Mouse (Mus musculus) heart, adult 2 months (tissue): ENCODE results near the gene Mmrn2.

Experiments
- CTCF ChIP-seq: fragments of 200-600 bp; IDR thresholded peaks from 2 replicates; pipeline ENCODE4 v1.8.1; 2022; ENCODE audit warnings: antibody characterized with exemption, mild to moderate bottlenecking, moderate library complexity
- EP300 ChIP-seq: fragments of 200-500 bp; IDR thresholded peaks from 2 replicates; pipeline ENCODE4 v1.6.1; 2011; ENCODE audit warnings: low read depth, low read length, control low read depth; ENCODE audit not compliant: insufficient read depth
- POLR2A ChIP-seq: fragments of 200-500 bp; IDR thresholded peaks from 2 replicates; pipeline ENCODE4 v1.6.1; 2011; ENCODE audit warnings: mild to moderate bottlenecking, low read depth, low read length, control low read depth; ENCODE audit not compliant: insufficient read depth

GRCm38 (mm10) chr14:34447659-34448058, 72.4 kb downstream of the Mmrn2 start:
- TF ChIP-seq CTCF (no peak), EP300 (no peak), POLR2A (no peak)
